Mouse (Mus musculus): ENCODE results near the gene Cyp2j5. TPM values are rescaled to one million over a fixed set of nuclear protein-coding genes. Genes with fewer than 3 reads are reported as not detected.
"Not testable (repeated sequence)": the region's sequence is repeated elsewhere in the genome, so short reads cannot be mapped to it uniquely, and the experiment has no call there.

Gene Cyp2j5
- polyA plus RNA-seq, 1 experiment from 2014 or later = not detected

GRCm38 (mm10) chr4:96591791-96592150, 72.2 kb downstream of the Cyp2j5 start:
- peak overlapping the region; percentile 27; the same call in 1 of the 2 replicates for H3K4me3 ChIP-seq

GRCm38 (mm10) chr4:96590911-96591790, 72.8 kb downstream of the Cyp2j5 start, which contains the start of gene Cyp2j9:
Gene Cyp2j9 (minus strand): TSS chr4:96591578.
- ATAC-seq (ENCODE audit: low FRiP score) = peak; percentile 86
- Histone ChIP-seq H3K27ac (no peak within 1 kb of the TSS; the same call in 1 of the 2 replicates), H3K27me3 (no peaks in the 10 kb centered on the region), H3K4me3 (peak within 1 kb of the TSS; percentile 27), H3K4me2 (replicated peaks) (peak within 1 kb of the TSS; percentile 50), H3K9me3 (replicated peaks) (no peaks in the 10 kb centered on the region), H3K36me3 (no peaks in the 10 kb centered on the region), H3K4me1 (peaks cover 7% of the 10 kb centered on the region), H3K9ac (peak within 1 kb of the TSS; percentile 39; the same call in 1 of the 2 replicates)
- 12% methylated on average over 18 of the region's 18 CpGs for WGBS

More at GRCm38 (mm10) chr4:96591791-96592150, 72.2 kb downstream of the Cyp2j5 start:
- ATAC-seq (ENCODE audit: low FRiP score) = peak; percentile 83
- Histone ChIP-seq H3K4me2 (replicated peaks) (peak overlapping the region; percentile 50), H3K27me3 (no peaks in the 10 kb centered on the region), H3K4me1 (peaks cover 7% of the 10 kb centered on the region), H3K9me3 (replicated peaks) (no peaks in the 10 kb centered on the region), H3K36me3 (no peaks in the 10 kb centered on the region), H3K27ac (no peak overlapping the region), H3K9ac (no peak overlapping the region)
- 30% methylated on average over 4 of the region's 4 CpGs for WGBS

DNA sequence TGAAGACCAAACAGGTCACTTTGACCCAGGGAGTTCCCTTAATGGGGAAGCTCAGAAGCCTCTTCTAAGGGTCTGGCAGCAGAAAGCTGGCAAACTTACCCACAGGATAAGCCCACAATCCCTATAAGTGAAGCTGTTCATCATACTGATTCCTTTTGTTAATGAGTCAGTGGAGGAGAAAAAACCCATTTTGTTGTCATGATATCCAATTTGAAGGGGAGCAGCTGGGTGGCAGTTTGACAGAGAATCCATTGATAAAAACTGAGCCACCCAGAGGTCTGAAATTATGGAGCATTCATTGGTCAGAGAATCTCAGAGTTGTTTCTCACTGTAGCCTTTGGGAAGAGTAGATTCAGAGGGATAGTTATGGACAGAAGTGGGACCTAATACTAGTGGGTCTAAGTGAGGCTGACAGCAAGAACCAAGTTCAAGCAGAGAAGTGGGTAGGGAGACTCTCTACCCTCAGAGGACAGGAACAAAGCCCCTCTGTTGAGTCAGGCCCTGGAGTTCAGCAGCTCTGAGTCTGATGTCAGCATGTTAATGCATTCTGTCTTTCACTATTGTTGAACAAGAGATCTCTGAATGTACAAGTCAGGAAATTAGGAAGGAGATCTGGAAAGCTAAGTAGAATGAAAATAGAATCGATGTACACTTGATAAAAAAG, 82.4 kb downstream of the Cyp2j5 start:
- H3K4me3 ChIP-seq = no peak overlapping the region
- ATAC-seq (ENCODE audit: low FRiP score) = no peak
- no peak overlapping the region for H3K9ac ChIP-seq
- no peak overlapping the region for H3K27ac ChIP-seq
- H3K4me2 ChIP-seq (replicated peaks) = no peak overlapping the region
- H3K4me1 ChIP-seq = no peaks in the 10 kb centered on the region
- 74% methylated on average over 1 of the region's 1 CpGs for WGBS
- no peaks in the 10 kb centered on the region for H3K9me3 ChIP-seq (replicated peaks)
- no peaks in the 10 kb centered on the region for H3K27me3 ChIP-seq
- no peaks in the 10 kb centered on the region for H3K36me3 ChIP-seq

DNA sequence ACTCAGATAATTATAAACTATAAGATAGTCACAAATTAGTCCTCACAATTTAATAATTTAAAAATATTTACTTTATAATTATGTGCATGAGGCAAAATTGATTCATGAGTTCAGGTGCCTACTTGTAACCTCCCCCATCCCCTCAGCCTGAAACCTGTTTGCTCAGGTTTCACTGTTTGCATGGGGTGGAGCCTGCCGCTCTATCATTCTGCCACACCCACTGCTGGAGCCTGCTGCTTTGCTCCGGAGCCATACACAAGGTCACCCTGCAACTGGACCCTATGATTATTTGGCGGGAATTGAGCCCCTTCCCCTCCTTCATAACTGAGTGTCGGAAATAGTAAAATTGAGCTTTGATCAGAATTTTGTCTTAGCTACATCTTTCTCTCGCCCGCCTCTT, 83.6 kb downstream of the Cyp2j5 start:
- WGBS = 64% methylated on average over 6 of the region's 6 CpGs
- not testable (repeated sequence) for ATAC-seq (ENCODE audit: low FRiP score); H3K9ac ChIP-seq; H3K4me2 ChIP-seq (replicated peaks); H3K27me3 ChIP-seq; H3K27ac ChIP-seq; H3K36me3 ChIP-seq; H3K9me3 ChIP-seq (replicated peaks); H3K4me1 ChIP-seq; H3K4me3 ChIP-seq

Other genes starting within 250 kb of the Cyp2j5 start
- not detected in 2 replicates for gene Cyp2j8, start 156.8 kb downstream of the Cyp2j5 start, polyA plus RNA-seq (2016; fragmentation: Nextera tagmentation; extraction: Ambion mirVana)
- 6.3 and 7.6 TPM in 2 replicates for gene Cyp2j6, start 110.5 kb downstream of the Cyp2j5 start, polyA plus RNA-seq (2016; fragmentation: Nextera tagmentation; extraction: Ambion mirVana)
- gene Cyp2j9, start 72.6 kb downstream of the Cyp2j5 start, polyA plus RNA-seq (2016; fragmentation: Nextera tagmentation; extraction: Ambion mirVana) = 1.9 TPM in 2 replicates
- 0.10 TPM in 1 of 2 replicates, not detected in the other for gene Gm12695, start 121.0 kb upstream of the Cyp2j5 start, polyA plus RNA-seq (2016; fragmentation: Nextera tagmentation; extraction: Ambion mirVana)

Measured in hindbrain, embryonic 12.5 days (tissue).